Mouse (Mus musculus): ENCODE data around the gene Fadd. TPM values are rescaled to one million over a fixed set of nuclear protein-coding genes. Genes with fewer than 3 reads are reported as not detected.
A peak's percentile ranks its signal among the peaks of the same experiment; 100 is the strongest.

Fadd gene
- polyA plus RNA-seq, 2 experiments: 9.3 to 9.6 TPM

DNA sequence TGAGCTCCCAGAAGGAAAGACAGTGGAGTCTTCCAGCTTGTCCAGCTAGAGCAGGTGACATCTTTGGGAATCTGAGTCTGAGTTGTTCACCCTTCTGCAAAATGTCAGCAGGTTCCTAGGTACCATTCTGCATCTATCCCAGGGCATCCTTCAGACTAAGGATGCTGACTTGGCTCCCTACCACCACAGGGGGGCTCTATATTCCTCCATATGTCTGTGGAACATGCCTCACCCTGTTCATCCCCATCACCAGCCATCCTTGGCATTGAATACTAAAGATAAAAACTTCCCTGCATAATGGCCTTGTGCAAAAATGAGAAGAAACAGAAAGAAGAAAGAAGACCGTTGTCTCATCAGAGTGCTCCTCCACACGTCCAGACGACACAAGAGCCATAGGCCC is 7.2 kb upstream of the Fadd start:
- H3K9ac ChIP-seq (ENCODE audit: low read depth, low read length, severe bottlenecking): no peak overlapping the region
- H3K4me1 ChIP-seq (ENCODE audit: control insufficient read depth, insufficient read depth, low read length): no peaks in the 10 kb centered on the region
- H3K9me3 ChIP-seq (ENCODE audit: control insufficient read depth, low read length): no peaks in the 10 kb centered on the region
- DNase-seq (ENCODE audit: low spot score): no peak
- no peaks in the 10 kb centered on the region for H3K36me3 ChIP-seq (ENCODE audit: control insufficient read depth, insufficient read depth, low read length)
- no peak overlapping the region for H3K4me2 ChIP-seq (replicated peaks; ENCODE audit: low read depth, low read length, severe bottlenecking)
- H3K27me3 ChIP-seq (ENCODE audit: control insufficient read depth, insufficient read depth, low read length): no peaks in the 10 kb centered on the region
- no peak overlapping the region for H3K27ac ChIP-seq (replicated peaks; ENCODE audit: low read depth, low read length)
- no peak for ATAC-seq (ENCODE audit: low FRiP score, low read depth)
- no peak overlapping the region for H3K4me3 ChIP-seq (replicated peaks; ENCODE audit: low read length)
- 83% methylated on average over 3 of the region's 3 CpGs for WGBS
- TF ChIP-seq POLR2A (IDR thresholded peaks at IDR 0.05; ENCODE audit: borderline replicate concordance, extremely low read depth, insufficient read depth, insufficient read length): no peak

DNA sequence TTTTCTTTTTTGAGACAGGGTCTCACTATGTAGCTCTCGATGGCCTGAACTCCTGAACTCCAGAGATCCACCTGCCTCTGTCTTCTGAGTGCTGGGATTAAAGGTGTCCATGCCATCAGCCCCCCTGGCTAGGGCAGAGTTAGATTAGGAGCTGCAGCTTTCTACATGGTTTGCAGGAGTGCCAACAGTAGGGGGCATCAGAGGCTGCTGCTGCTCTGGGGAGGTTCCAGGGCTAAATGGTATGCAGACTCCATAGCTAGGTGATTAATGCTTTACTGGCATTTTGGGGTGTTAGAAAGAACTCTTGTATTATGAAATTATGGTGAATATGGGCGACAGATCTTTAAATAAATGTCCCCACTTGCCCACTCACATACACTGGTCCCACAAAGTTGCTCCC is 5.0 kb upstream of the Fadd start:
- Histone ChIP-seq H3K27me3 (ENCODE audit: control insufficient read depth, insufficient read depth, low read length) (no peaks in the 10 kb centered on the region), H3K27ac (replicated peaks; ENCODE audit: low read depth, low read length) (no peak overlapping the region), H3K4me2 (replicated peaks; ENCODE audit: low read depth, low read length, severe bottlenecking) (no peak overlapping the region), H3K9ac (ENCODE audit: low read depth, low read length, severe bottlenecking) (no peak overlapping the region), H3K9me3 (ENCODE audit: control insufficient read depth, low read length) (no peaks in the 10 kb centered on the region), H3K4me1 (ENCODE audit: control insufficient read depth, insufficient read depth, low read length) (peaks cover 7% of the 10 kb centered on the region; the same call in 1 of the 2 replicates), H3K36me3 (ENCODE audit: control insufficient read depth, insufficient read depth, low read length) (no peaks in the 10 kb centered on the region), H3K4me3 (replicated peaks; ENCODE audit: low read length) (no peak overlapping the region)
- no peak for ATAC-seq (ENCODE audit: low FRiP score, low read depth)
- 44% methylated on average over 2 of the region's 2 CpGs for WGBS
- peak; percentile 48 for DNase-seq (ENCODE audit: low spot score)
- TF ChIP-seq POLR2A (IDR thresholded peaks at IDR 0.05; ENCODE audit: borderline replicate concordance, extremely low read depth, insufficient read depth, insufficient read length): no peak

DNA sequence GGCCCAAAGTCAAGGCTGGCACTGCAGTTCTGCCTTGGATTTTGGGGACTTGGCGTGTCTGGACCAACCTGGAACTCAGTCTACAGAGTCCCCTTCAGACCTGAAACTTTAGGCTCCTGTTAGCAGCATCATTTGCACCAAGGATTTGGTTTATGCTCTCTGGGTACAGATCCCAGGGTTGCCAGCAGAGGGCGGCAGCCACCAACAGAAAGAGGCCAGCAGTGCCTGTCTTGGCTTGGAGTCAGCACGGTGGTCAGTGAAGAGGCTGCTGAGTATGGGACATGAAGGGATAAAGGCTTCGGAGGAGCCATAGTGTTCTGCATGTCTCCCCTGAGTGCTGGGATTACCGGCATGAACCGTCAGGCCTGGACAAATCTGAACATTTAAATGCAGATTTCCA is 3.4 kb upstream of the Fadd start:
- H3K27me3 ChIP-seq (ENCODE audit: control insufficient read depth, insufficient read depth, low read length): no peaks in the 10 kb centered on the region
- H3K4me1 ChIP-seq (ENCODE audit: control insufficient read depth, insufficient read depth, low read length): peaks cover 13% of the 10 kb centered on the region
- WGBS: 11% methylated on average over 6 of the region's 6 CpGs

GRCm38 (mm10) chr7:144583619-144584018 is 1.4 kb upstream of the Fadd start:
- H3K4me2 ChIP-seq (replicated peaks; ENCODE audit: low read depth, low read length, severe bottlenecking): no peak overlapping the region
- no peaks in the 10 kb centered on the region for H3K9me3 ChIP-seq (ENCODE audit: control insufficient read depth, low read length)
- WGBS: 2% methylated on average over 4 of the region's 4 CpGs
- H3K27ac ChIP-seq (replicated peaks; ENCODE audit: low read depth, low read length): no peak overlapping the region
- ATAC-seq (ENCODE audit: low FRiP score, low read depth) (no peak), DNase-seq (ENCODE audit: low spot score) (peak; percentile 84)
- H3K36me3 ChIP-seq (ENCODE audit: control insufficient read depth, insufficient read depth, low read length): peaks cover 15% of the 10 kb centered on the region; the same call in 1 of the 2 replicates
- no peaks in the 10 kb centered on the region for H3K27me3 ChIP-seq (ENCODE audit: control insufficient read depth, insufficient read depth, low read length)
- no peak overlapping the region for H3K4me3 ChIP-seq (replicated peaks; ENCODE audit: low read length)
- H3K4me1 ChIP-seq (ENCODE audit: control insufficient read depth, insufficient read depth, low read length): peaks cover 13% of the 10 kb centered on the region
- no peak for TF ChIP-seq POLR2A (IDR thresholded peaks at IDR 0.05; ENCODE audit: borderline replicate concordance, extremely low read depth, insufficient read depth, insufficient read length)
- H3K9ac ChIP-seq (ENCODE audit: low read depth, low read length, severe bottlenecking): no peak overlapping the region

More for the DNA sequence above, 3.4 kb upstream of the Fadd start:
- Histone ChIP-seq H3K9ac (ENCODE audit: low read depth, low read length, severe bottlenecking) (no peak overlapping the region), H3K9me3 (ENCODE audit: control insufficient read depth, low read length) (no peaks in the 10 kb centered on the region), H3K4me2 (replicated peaks; ENCODE audit: low read depth, low read length, severe bottlenecking) (no peak overlapping the region), H3K27ac (replicated peaks; ENCODE audit: low read depth, low read length) (no peak overlapping the region), H3K4me3 (replicated peaks; ENCODE audit: low read length) (no peak overlapping the region), H3K36me3 (ENCODE audit: control insufficient read depth, insufficient read depth, low read length) (0 out of 2 replicates have a peak, but pooled peaks cover 3% of the 10 kb centered on the region)
- DNase-seq (ENCODE audit: low spot score): peak; percentile 51
- no peak for ATAC-seq (ENCODE audit: low FRiP score, low read depth)
- 0 out of 2 replicates have a peak, but pooled peaks have one; percentile 15 for TF ChIP-seq POLR2A (IDR thresholded peaks at IDR 0.05; ENCODE audit: borderline replicate concordance, extremely low read depth, insufficient read depth, insufficient read length)

- WGBS: under 1% methylated on average over 41 of the region's 43 CpGs
- peak overlapping the region; percentile 81 for H3K27ac ChIP-seq (replicated peaks; ENCODE audit: low read depth, low read length)
- 0 out of 2 replicates have a peak, but pooled peaks have one; percentile 8 for TF ChIP-seq POLR2A (IDR thresholded peaks at IDR 0.05; ENCODE audit: borderline replicate concordance, extremely low read depth, insufficient read depth, insufficient read length)
- ATAC-seq (ENCODE audit: low FRiP score, low read depth) (peak; percentile 91), DNase-seq (ENCODE audit: low spot score) (peak; percentile 85)
- H3K9ac ChIP-seq (ENCODE audit: low read depth, low read length, severe bottlenecking): peak overlapping the region; percentile 80
- H3K4me2 ChIP-seq (replicated peaks; ENCODE audit: low read depth, low read length, severe bottlenecking): peak overlapping the region; percentile 76
- peak overlapping the region; percentile 91 for H3K4me3 ChIP-seq (replicated peaks; ENCODE audit: low read length)
- no peaks in the 10 kb centered on the region for H3K27me3 ChIP-seq (ENCODE audit: control insufficient read depth, insufficient read depth, low read length)
- peaks cover 13% of the 10 kb centered on the region for H3K4me1 ChIP-seq (ENCODE audit: control insufficient read depth, insufficient read depth, low read length)
- H3K9me3 ChIP-seq (ENCODE audit: control insufficient read depth, low read length): no peaks in the 10 kb centered on the region
- H3K36me3 ChIP-seq (ENCODE audit: control insufficient read depth, insufficient read depth, low read length): peaks cover 15% of the 10 kb centered on the region; the same call in 1 of the 2 replicates
These were observed 542 bp downstream of the Fadd start for GRCm38 (mm10) chr7:144581559-144582283.
